Mouse (Mus musculus) forebrain, embryonic 11.5 days (tissue): ENCODE data around the gene Nop53. TPM values are rescaled to one million over a fixed set of nuclear protein-coding genes. Genes with fewer than 3 reads are reported as not detected.

ENCODE experiments used
- ATAC-seq: fragments of 200-750 bp; cut with Nextera tagmentation; replicated peaks from 2 replicates; pipeline ENCODE4 v1.8.0; 2017; ENCODE audit warnings: moderate TSS enrichment; ENCODE audit not compliant: low FRiP score
- DNase-seq: peaks from one replicate; pipeline ENCODE4 v3.0.0-alpha.2; 2017; ENCODE audit warnings: low spot score
- H3K27ac ChIP-seq: fragments of 300-500 bp; sonication (generic); 2 replicates; pipeline ENCODE4 v1.5.1; 2014; ENCODE audit warnings: low read depth, low read length
- H3K27me3 ChIP-seq: fragments of 300-500 bp; sonication (generic); 2 replicates; pipeline ENCODE4 v1.6.1; 2014; ENCODE audit warnings: mild to moderate bottlenecking, low read length, mixed read lengths; ENCODE audit not compliant: control insufficient read depth, insufficient read depth
- H3K36me3 ChIP-seq: fragments of 300-500 bp; sonication (generic); 2 replicates; pipeline ENCODE4 v1.6.1; 2014; ENCODE audit warnings: mild to moderate bottlenecking, low read length, moderate library complexity, mixed read lengths; ENCODE audit not compliant: control insufficient read depth, insufficient read depth
- H3K4me1 ChIP-seq: fragments of 300-500 bp; sonication (generic); replicated peaks from 2 replicates; pipeline ENCODE4 v1.6.1; 2014; ENCODE audit warnings: low read length, mixed read lengths; ENCODE audit not compliant: control insufficient read depth, insufficient read depth
- H3K4me2 ChIP-seq: fragments of 300-500 bp; sonication (generic); 2 replicates; pipeline ENCODE4 v1.6.1; 2014; ENCODE audit warnings: low read depth, mild to moderate bottlenecking, low read length, moderate library complexity, mixed read lengths; ENCODE audit not compliant: severe bottlenecking
- H3K4me3 ChIP-seq: fragments of 300-500 bp; sonication (generic); 2 replicates; pipeline ENCODE4 v1.5.1; 2014; ENCODE audit warnings: low read depth, low read length
- H3K9ac ChIP-seq: fragments of 300-500 bp; sonication (generic); 2 replicates; pipeline ENCODE4 v1.6.1; 2014; ENCODE audit warnings: low read length
- H3K9me3 ChIP-seq: fragments of 300-500 bp; sonication (generic); 2 replicates; pipeline ENCODE4 v1.6.1; 2016; ENCODE audit warnings: low read length, mixed read lengths; ENCODE audit not compliant: control insufficient read depth
- WGBS: fragments of 180-500 bp; shearing (Covaris S2); extraction: QIAGEN DNeasy Blood & Tissue Kit; methylation state at CpG from one replicate; pipeline ENCODE4 v1.1.7; 2014; 5-methylcytosine and 5-hydroxymethylcytosine counted together
- polyA plus RNA-seq: library from polyadenylated mRNA; unstranded; fragments of >200 nt; fragmentation: Nextera tagmentation; extraction: Ambion mirVana; gene quantifications from 2 replicates; pipeline ENCODE4 v1.2.1, GENCODE M21; 2014

The Nop53 gene
- polyA plus RNA-seq, 1 experiment from 2014 or later = 174 TPM

DNA sequence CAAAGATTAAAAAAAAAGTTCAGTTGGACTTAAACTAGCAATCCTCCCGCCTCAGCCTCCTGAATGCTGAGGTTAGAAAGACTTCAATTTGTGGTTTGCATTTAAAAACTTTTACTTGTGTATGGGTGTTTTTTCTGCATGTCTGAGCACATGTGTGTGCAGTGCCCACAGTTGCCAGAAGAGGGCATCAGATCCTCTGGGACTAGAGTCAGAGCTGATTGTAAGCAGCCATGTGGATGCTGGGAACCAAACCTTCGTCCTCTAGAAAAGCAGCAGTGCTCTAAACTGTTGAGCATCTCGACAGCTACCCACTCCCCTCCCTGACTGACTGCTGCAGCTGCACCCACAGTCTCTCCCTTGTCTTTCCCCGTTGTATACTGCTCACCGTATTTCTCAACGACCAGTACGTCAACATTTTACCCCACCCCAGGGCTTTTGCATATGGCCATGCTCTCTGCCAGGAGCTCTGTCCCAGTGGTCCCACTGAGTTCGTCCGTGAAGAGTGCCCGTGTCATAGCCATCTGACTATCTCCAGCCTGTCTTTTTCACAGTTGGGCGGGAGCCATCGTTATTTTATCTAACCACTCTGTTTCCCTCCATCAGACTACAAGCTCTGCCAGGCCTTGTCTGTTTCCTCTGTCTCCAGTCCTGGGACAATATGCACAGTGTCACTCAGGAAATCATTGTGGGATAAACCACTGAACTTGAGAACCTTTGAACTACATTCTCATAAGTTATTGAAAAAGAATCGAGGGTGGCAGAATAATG lies 7.6 kb upstream of the Nop53 start:
- ATAC-seq (no peak), DNase-seq (no peak)
- Histone ChIP-seq H3K27ac (no peak overlapping the region), H3K4me1 (no peaks in the 10 kb centered on the region), H3K36me3 (no peaks in the 10 kb centered on the region), H3K27me3 (no peaks in the 10 kb centered on the region), H3K4me2 (no peak overlapping the region), H3K4me3 (no peak overlapping the region), H3K9me3 (no peaks in the 10 kb centered on the region; the same call in 1 of the 2 replicates), H3K9ac (no peak overlapping the region)
- WGBS = 93% methylated on average over 13 of the region's 13 CpGs

DNA sequence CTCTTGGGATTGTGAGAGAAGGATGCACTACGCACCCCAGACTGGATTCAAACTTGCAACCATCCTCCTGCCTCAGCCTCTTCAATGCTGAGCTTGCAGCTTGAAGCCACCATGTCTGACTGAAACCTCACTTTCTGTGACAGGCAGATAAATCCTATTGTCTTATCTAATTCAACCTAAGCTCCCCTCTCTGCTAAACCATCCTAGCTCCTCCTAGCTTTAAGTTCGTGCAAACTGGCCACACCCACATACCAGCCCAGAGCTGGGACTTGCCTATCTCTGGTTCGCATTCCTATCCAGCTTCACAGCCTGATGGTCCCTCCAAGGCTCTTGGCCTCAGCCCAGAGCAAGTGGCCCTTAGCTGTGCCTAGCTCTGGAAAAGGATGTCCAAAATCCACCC lies 6.5 kb upstream of the Nop53 start:
- 72% methylated on average over 3 of the region's 3 CpGs for WGBS

DNA sequence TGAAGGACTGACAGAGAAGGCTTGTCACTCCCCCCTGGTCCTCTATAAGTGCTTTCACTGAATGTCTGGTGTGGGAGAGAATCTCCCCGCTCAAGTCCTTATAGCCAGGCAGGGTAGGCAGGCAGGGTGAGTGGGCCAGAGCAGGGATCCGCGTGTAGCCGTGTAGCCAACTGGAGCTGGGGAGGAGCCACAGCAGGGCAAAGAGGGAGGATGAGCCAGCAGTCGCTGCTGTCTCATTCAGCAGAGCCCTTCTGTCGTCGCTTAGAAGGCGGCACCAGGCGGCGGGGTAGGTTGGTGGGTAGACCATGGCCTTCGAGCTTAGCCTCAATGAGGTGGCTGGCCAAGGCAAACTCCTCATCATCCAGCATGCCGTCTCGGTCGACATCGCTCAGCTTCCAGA lies 4.1 kb upstream of the Nop53 start:
- Histone ChIP-seq H3K4me3 (no peak overlapping the region), H3K9me3 (no peaks in the 10 kb centered on the region; the same call in 1 of the 2 replicates), H3K27ac (no peak overlapping the region), H3K4me2 (no peak overlapping the region), H3K4me1 (no peaks in the 10 kb centered on the region), H3K9ac (no peak overlapping the region), H3K36me3 (no peaks in the 10 kb centered on the region), H3K27me3 (no peaks in the 10 kb centered on the region)
- WGBS = 88% methylated on average over 15 of the region's 15 CpGs
- DNase-seq (no peak), ATAC-seq (no peak)

More for the DNA sequence above, 6.5 kb upstream of the Nop53 start:
- Histone ChIP-seq H3K9ac (no peak overlapping the region), H3K4me3 (no peak overlapping the region), H3K27ac (no peak overlapping the region), H3K4me1 (no peaks in the 10 kb centered on the region), H3K9me3 (no peaks in the 10 kb centered on the region; the same call in 1 of the 2 replicates), H3K27me3 (no peaks in the 10 kb centered on the region), H3K4me2 (no peak overlapping the region), H3K36me3 (no peaks in the 10 kb centered on the region)
- ATAC-seq (no peak), DNase-seq (no peak)

DNA sequence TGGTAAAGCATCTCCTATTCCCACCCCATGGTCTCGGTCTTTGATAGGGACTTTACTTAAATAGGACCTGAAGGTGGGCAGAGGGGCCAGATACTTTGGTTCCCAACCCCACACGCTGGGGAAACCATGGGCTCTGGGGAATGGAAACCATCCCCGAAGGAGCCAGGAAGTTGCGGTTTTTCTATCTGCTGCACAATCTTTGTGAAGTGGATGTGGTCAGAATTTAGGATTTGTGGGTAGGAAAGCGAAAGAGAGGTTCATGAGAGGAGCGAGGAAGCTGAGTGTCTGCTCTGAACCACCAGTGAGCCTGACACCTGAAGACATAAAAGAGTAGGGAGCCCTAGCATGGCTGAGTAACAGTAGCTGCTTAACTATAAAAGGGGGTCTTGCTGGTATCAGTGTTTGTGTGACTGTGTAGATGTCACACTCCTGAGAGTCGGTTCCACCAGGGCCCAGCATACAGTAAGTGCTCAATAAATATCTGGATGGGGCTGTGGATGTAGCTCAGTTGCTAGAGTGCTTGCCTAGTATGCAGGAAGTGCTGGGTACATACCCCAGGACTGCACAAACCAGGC lies 3.4 kb upstream of the Nop53 start:
- H3K9ac ChIP-seq = no peak overlapping the region
- no peak overlapping the region for H3K4me2 ChIP-seq
- no peaks in the 10 kb centered on the region for H3K27me3 ChIP-seq
- H3K9me3 ChIP-seq = no peaks in the 10 kb centered on the region; the same call in 1 of the 2 replicates
- H3K4me3 ChIP-seq = no peak overlapping the region
- no peak overlapping the region for H3K27ac ChIP-seq
- WGBS = 87% methylated on average over 7 of the region's 7 CpGs
- H3K4me1 ChIP-seq = no peaks in the 10 kb centered on the region
- ATAC-seq (no peak), DNase-seq (no peak)
- no peaks in the 10 kb centered on the region for H3K36me3 ChIP-seq

DNA sequence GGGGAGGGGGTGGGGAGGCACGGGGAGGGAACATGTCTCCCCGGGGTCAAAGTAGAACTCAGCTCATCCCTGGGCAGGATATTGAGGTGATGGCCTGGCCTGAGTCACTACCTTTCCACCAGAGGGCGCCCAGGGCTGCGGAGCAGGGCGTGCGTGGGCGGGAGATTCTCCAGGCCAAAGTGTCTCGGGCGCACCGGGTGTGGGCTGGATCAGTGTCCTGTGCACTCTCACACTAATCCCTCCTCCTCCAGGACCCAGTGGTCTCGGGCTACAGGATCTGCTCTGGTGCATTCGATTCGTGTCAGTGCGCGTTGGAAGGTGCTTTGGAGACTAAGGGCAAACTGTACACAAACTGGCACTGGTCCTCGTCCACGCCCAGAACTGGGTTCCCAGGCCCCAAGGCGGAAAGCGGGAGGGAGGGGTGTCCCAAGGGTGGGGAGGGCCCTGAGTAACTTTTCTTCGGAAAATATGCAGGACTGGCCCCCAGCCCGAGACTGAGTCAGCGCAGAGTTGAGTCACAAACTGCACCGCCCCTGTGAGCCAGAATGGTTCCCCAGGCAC lies 2.6 kb upstream of the Nop53 start:
- Histone ChIP-seq H3K27me3 (no peaks in the 10 kb centered on the region), H3K9me3 (no peaks in the 10 kb centered on the region; the same call in 1 of the 2 replicates), H3K4me2 (peak overlapping the region; percentile 40; the same call in 1 of the 2 replicates), H3K4me1 (no peaks in the 10 kb centered on the region), H3K9ac (peak overlapping the region; percentile 33; the same call in 1 of the 2 replicates), H3K36me3 (no peaks in the 10 kb centered on the region), H3K27ac (no peak overlapping the region), H3K4me3 (no peak overlapping the region)
- DNase-seq (peak; percentile 86), ATAC-seq (peak; percentile 45)
- WGBS = 6% methylated on average over 23 of the region's 23 CpGs

DNA sequence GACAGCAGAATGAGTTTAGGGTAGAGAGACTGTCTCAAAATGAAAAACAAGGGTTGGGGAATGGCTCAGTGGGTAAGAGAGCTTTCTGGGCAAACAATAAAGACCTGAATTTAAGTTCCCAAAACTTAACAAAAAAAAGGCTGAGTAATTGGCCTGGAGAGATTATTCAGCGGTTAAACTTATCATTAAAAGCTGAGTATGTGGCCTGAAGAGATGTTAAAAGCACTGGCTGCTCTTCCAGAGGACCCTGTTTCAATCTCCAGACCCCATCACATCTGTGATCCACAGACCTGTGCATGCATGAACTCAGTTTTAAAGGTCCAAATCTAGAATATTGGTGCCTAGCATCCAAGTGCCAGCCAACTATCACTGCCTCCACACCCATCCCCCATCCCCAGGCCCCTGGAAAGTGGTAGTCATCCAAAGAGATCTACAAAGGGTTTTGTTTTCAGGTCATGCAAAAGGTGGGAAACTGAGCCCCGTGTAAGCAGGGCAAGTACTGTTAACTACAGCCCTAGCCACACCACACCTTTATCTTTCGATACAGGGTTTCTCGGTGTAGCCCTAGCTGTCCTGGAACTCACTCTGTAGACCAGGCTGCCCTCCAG lies 1.9 kb upstream of the Nop53 start:
- Histone ChIP-seq H3K27ac (no peak overlapping the region), H3K36me3 (no peaks in the 10 kb centered on the region; the same call in 1 of the 2 replicates), H3K4me2 (no peak overlapping the region), H3K9me3 (no peaks in the 10 kb centered on the region), H3K4me1 (no peaks in the 10 kb centered on the region), H3K4me3 (no peak overlapping the region), H3K27me3 (no peaks in the 10 kb centered on the region), H3K9ac (no peak overlapping the region)
- 45% methylated on average over 4 of the region's 4 CpGs for WGBS
- DNase-seq (no peak), ATAC-seq (no peak)

DNA sequence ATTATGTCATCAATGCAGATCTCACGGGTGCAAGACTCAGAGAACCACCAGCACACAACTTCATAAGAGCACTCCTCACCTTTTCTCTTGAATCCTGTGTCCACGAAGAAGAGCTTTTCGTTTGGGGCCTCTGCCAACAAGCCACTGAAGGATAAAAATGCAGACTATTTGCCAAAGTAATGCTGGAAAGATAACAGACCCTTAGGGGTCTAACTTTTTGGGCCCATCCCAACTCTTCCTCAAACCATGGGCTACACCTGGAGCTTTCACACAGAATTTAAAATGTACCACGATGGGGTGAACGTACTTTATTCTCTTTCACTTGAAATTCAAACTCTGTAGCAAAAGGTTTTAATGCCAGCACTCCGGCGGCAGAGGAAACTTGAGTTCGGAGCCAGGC lies 663 bp downstream of the Nop53 start:
- 12% methylated on average over 8 of the region's 8 CpGs for WGBS
- Histone ChIP-seq H3K9ac (peak overlapping the region; percentile 80), H3K4me3 (peak overlapping the region; percentile 68), H3K36me3 (peaks cover 10% of the 10 kb centered on the region; the same call in 1 of the 2 replicates), H3K9me3 (no peaks in the 10 kb centered on the region), H3K27ac (no peak overlapping the region; the same call in 1 of the 2 replicates), H3K4me2 (peak overlapping the region; percentile 82), H3K27me3 (no peaks in the 10 kb centered on the region), H3K4me1 (no peaks in the 10 kb centered on the region)
- ATAC-seq (no peak), DNase-seq (no peak)

DNA sequence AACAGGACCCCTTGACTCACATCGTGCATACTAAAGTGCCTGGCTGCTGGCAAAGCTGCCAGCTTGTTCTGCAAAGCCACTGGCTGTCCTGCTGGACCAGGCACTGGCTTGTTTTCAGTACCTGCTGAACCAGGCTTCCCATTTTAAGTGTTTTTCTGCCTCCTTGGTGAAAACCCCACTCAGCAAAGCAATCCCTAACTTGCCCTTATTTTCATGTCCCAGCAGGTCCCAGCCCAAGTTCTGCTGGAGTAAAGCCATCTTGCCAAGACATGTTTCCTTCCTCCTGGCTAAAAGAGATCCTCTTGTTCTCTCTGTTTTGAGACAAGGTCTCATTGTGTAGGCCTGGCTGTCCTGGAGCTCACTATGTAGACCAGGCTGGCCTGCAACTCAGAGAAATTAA lies 1.6 kb downstream of the Nop53 start:
- no peak for DNase-seq
- Histone ChIP-seq H3K4me1 (no peaks in the 10 kb centered on the region), H3K9me3 (no peaks in the 10 kb centered on the region), H3K9ac (no peak overlapping the region), H3K27me3 (no peaks in the 10 kb centered on the region), H3K4me3 (no peak overlapping the region), H3K36me3 (peaks cover 17% of the 10 kb centered on the region), H3K27ac (no peak overlapping the region), H3K4me2 (no peak overlapping the region)
- ATAC-seq = no peak
- WGBS = 92% methylated on average over 1 of the region's 1 CpGs
